Mouse (Mus musculus) lung, adult 18-20 months (tissue): ENCODE measurements around the gene Tmem33.

ENCODE experiments used
- DNase-seq, 2 experiments: peaks; one replicate each; pipeline ENCODE4 v3.0.0; 2022; ENCODE audit warnings: mixed read lengths in 2 of 2

Gene Tmem33

DNA sequence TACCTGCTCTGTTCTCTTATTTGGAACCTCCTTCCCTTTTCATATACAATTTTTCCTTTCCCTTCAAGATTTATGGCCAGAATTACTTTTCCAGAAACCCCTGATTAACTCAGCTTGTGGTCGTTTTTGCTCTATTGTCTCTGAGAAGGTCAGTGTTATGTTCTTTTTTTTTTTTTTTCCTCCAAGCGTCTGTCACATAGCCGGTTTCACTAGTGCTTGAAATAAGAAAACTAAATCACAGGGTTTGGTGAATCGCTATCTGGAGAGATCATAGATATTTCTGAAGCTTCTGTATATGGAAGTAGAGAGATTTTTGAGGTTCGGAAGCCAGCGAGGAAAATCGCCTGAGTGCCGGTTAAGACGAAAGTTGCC is 220 bp upstream of the Tmem33 start:
- no peak for DNase-seq

- no peak for DNase-seq
Measured at GRCm38 (mm10) chr5:67262964-67263363, 2.6 kb downstream of the Tmem33 start.

- no peak for DNase-seq
Measured at GRCm38 (mm10) chr5:67266106-67266505, 5.7 kb downstream of the Tmem33 start.

DNA sequence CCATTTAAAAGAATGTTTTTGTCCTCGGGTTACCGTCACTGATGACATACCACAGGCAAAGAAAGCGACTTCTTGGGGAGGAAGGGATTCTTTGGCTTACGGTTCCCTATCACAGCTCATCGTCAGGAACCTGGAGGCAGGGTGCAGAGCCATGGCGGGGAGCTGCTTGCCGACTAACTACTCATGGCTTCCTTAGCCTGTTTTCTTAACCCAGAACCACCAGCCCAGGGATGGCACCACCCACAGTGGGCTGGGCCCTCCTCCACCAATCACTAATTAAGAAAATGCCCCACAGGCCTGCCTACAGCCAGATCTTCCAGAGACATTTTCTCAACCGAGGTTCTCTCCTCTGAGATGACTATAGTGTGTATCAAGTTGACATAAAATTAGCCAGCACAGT is 8.9 kb downstream of the Tmem33 start:
- DNase-seq, result no peak

DNA sequence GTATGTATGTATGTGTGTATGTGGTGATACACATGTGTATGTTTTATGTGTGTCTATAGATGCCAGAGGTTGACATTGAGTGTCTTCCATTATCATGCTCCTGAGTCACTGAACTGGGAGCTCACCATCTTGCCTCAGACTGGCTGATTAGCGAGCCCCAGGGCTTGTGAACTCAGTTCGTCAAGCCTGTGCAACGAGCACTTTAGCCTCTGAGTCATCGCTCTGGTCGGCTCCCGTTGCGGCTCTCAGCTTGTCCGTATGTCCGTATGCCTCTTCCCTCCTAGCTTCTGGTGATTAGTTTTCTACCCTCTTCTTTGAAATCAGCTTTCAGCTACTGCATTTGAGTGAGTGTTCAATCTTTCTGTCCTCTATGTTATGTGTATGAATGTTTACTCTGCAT is 19.0 kb downstream of the Tmem33 start:
- no peak for DNase-seq

DNA sequence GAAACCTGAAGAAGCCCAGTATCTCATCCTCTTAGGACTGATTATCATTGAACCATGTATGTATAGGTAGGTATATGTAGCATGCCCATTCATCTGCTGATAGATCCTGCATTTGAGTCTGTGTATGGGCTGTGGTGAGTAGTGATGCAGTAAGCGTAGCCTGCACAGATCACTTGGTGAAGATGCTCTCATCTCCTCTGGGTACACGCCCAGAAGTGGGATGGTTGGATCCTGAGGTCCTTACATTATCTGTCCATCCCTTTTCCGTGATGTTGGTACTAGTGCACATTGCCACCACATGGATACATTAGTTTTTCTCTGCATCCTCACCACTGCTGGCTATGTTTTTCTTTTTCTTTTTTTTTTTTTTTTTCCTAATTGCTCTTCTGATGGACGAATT is 19.5 kb downstream of the Tmem33 start:
- no peak for DNase-seq

DNA sequence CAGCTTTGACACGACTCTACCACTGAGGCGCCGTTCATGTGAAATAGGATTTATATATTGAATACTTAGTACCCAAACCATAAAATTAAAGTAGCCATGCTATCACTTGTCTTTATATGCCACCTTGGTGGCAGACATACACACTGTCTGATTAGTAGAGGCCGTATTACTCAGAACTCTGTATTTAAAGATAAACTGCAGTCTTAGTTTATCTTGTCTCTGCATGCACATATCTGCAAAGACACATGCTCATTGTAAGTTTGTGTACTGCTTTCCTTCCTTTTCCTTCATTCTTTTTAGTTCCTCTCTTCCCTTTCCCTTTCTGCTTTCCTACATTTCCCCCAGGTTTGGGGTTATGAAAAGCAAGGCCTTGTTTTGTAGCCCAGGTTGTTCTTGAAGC is 20.0 kb downstream of the Tmem33 start:
- no peak for DNase-seq

GRCm38 (mm10) chr5:67295029-67295428 is 34.7 kb downstream of the Tmem33 start:
- no peak for DNase-seq

DNA sequence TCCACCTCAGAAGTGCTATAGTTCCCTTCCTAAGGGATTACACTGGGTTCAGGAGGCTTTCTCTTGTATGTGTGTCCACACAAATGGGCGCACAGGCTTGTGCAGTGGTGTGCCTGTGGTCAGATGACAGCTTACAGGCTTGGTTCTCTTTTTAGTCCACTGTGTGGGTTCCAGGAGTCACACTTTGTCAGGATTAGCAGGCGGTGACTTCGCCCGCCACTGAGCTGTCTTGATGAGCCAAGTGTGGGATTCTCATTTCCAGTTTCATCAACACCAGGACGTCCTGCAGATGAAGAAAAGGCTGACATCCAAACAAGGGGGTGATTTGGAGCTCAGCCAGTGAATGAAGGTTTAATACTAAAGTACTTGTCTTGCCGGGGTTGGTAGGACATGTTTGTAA is 35.3 kb downstream of the Tmem33 start:
- no peak for DNase-seq

DNA sequence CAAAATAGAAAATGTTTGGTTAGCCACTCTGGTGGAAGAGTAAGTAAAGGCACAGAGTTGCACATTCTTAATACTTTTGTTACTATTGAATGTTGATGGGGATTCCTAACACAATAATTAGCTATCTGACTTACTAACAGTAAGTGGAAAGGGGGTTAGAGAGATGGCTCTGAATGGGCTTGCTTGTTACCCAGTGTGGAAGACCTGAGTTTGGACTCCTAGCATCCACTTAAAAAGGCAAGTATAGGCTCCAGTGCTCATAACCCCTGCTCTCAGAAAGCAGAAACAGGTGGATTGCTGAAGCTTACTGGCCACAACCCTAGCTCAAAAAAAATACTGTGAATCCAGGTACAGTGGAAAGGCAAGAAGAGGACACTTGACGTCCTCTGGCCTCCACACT is 35.8 kb downstream of the Tmem33 start:
- no peak for DNase-seq

DNA sequence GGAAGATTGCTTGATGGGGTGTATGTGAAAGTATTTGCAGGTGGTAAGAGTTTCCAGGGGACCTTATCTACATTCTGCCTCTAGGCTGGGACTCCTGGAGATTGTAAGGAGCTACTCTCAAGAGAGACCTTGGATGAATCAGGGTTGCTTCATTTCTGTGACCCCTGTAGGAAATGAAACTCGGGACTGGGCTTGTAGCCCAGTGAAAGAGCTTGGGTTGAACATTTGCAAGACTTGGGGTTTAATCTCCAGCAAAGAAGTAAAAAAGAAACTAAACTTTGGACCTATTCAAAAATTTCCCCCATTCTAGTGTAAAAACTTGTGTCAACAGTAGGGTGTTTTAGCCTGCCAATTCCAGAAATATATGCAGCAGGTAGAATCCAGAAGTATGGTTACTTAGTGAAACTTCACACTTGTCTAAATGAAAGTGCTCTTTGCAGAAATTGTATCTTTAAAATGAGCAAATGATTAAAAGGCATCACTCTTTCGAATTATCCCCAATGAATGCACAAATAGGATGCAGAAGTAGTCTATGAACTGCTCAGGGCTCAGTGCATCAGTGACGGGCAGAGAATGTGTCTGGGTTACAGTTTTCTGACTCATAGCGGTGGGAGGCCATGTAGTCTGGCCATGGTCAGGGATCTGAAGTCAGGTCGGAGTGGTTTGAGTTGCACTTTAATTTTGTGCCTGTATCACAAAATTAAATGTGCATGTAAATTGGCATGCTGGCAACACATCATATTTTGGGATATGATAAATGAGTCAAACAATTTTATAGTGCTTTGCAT is 36.9 kb downstream of the Tmem33 start:
- no peak for DNase-seq

- DNase-seq, result no peak
Measured at GRCm38 (mm10) chr5:67299847-67300412, 39.6 kb downstream of the Tmem33 start.

- no peak for DNase-seq
Measured at GRCm38 (mm10) chr5:67300926-67301597, 40.7 kb downstream of the Tmem33 start.

- DNase-seq, result no peak
Measured at GRCm38 (mm10) chr5:67301722-67302331, 41.5 kb downstream of the Tmem33 start.

DNA sequence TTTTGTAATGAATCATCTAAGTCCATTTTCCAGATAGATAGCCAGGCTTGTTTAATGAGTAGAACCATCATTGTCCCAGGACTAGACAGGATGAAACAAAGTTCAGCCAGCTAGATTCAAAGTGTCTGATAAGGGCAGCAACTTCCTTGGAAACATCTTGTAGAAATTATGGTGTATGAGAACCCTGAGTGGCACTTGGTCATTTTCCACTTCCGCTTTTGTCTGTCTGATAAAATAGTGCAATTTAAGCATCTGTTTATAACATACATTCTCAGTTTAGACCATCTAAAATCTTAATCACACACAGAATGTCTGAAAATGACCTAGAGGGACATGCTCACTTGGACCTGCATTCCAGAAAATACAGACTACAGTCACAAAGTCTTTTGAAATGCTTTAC is 43.5 kb downstream of the Tmem33 start:
- no peak for DNase-seq

- DNase-seq, result peak; percentile 90 to 93
Measured at GRCm38 (mm10) chr5:67306698-67307521, 46.5 kb downstream of the Tmem33 start, which contains the start of gene Slc30a9. Slc30a9 (plus strand) TSS chr5:67306955.

DNA sequence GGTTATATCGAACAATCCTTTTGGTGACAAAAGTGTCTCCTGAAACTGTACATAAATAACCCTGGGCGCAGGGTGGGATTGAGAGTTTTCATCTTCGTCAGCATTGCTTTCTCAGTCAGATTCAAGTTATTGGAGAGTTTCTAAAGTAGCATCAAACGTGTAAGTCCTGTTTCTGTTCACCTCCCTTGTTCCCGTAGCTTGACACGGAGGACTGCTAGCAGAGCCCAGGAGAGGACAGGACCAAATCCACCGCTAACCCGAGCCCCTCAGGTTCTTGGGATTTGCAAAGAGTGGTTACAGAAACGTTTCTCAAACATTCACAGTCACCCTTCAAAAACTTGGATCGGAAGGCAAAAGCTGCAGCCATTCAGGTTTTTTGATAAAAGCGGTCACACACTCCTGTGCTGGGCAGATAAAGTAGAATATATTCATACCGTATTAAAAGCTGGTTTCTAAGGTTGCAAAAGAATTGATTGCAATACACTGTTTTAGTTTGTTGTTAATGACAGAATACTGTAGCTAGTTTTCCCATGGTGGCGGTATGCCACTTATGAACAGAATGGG is 47.4 kb downstream of the Tmem33 start:
- no peak for DNase-seq

DNA sequence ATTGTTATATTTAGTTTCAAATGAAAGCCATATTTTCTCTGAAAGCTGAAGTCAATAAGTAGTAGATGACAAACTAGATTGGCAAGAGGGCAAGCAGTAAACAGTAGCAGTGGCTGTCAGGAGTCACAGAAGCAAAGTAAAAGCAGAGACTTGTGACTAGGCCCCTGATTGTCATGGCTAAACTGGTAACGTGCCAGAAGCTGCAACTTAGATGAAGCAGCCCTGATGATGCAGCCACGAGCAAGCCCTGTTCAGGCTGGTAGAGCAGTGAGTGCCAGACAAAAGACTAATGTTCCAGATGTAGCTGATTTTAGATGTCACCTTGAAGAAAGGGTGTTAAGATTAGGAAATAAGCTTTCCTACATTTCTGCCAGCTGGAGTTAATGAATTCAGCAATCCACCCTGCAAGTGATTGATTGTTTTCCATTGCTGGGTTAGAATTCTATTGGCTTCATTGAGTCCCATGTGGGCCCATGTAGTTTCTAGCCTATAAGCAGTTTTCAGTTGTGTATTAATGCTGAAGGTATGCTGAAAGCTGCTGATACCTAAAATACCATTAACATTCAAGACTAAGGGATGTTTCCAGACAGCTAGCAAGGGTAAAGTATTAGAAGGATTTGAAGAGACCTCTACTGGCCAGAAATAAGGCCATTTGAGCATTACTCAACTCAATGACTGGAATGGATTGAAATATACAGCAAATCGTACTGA is 51.6 kb downstream of the Tmem33 start:
- no peak for DNase-seq

DNA sequence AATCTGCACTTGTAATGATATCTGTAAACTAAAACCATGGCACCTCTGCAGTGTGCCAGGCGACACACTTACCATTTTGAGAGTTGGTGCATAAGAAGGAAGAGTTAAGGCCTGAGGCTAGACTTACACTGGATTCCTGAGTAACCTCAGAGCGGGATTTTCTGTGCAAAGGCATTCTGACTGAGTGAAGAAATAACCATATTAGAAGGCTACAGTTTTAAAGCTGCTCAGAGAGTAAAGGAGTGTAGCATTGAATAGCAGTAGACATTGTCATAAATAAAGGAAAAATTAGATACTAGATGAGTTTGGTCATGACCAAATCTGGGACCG is 52.1 kb downstream of the Tmem33 start:
- no peak for DNase-seq

GRCm38 (mm10) chr5:67321656-67322268 is 61.4 kb downstream of the Tmem33 start:
- DNase-seq, result no peak

DNA sequence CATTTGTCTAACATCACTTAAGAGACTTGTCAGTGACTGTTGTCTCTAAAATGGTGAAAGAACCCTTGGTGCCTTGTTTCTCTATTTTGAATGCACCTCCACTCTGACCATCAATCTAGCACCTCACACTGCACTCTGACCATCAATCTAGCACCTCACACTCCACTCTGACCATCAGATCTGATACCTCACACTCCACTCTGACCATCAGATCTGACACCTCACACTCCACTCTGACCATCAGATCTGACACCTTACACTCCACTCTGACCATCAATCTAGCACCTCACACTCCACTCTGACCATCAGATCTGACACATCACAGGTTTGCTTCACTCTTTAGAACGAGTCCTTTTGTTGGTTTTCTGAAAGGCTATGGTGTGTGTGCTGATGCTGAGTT is 63.7 kb downstream of the Tmem33 start:
- DNase-seq, result no peak

- no peak for DNase-seq
Measured at GRCm38 (mm10) chr5:67340811-67341210, 80.4 kb downstream of the Tmem33 start.
